Mouse (Mus musculus): Measurements from ENCODE around the gene Cldn11. TPM values are rescaled to one million over a fixed set of nuclear protein-coding genes. Genes with fewer than 3 reads are reported as not detected.
"Not testable (repeated sequence)": the region's sequence is repeated elsewhere in the genome, so short reads cannot be mapped to it uniquely, and the experiment has no call there.

Gene Cldn11
- total and polyA plus RNA-seq, 2 experiments from 2014 or later = 45.6 to 47.2 TPM

DNA sequence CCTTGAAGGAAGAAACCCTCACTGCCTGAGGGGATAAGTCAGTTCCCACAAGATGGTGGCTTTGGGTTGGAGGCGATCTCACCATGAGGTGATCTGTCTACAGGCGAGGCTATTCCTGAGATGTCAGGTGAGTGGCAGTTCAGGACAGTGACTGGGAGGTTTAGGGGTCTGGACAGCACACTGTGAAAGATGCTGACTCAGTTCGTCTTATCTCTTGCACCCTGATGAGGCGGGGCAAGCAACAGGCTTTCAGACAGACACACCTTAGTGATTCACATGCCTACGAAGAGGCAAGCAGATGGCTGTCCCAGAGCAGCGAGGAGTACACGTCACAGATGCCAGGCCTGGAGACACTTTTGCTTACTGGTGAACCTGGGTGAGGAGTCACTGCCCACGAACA, 15.5 kb upstream of the Cldn11 start:
- H3K9ac ChIP-seq (replicated peaks; ENCODE audit: low read length, poor library complexity, severe bottlenecking) = no peak overlapping the region
- H3K4me3 ChIP-seq (ENCODE audit: low read depth, low read length) = no peak overlapping the region
- no peak overlapping the region for H3K27ac ChIP-seq (ENCODE audit: low read depth, low read length)
- TF ChIP-seq CTCF (IDR thresholded peaks at IDR 0.05) = no peak
- 87% methylated on average over 8 of the region's 8 CpGs for WGBS
- H3K36me3 ChIP-seq (ENCODE audit: insufficient read depth, low read length) = no peaks in the 10 kb centered on the region
- no peak for ATAC-seq (ENCODE audit: low FRiP score)
- no peak for DNase-seq (ENCODE audit: low spot score)
- no peak overlapping the region for H3K4me2 ChIP-seq (ENCODE audit: low read depth, low read length, poor library complexity, severe bottlenecking)
- H3K27me3 ChIP-seq (ENCODE audit: insufficient read depth, low read length) = no peaks in the 10 kb centered on the region
- no peaks in the 10 kb centered on the region for H3K4me1 ChIP-seq (ENCODE audit: insufficient read depth, low read length)
- no peaks in the 10 kb centered on the region for H3K9me3 ChIP-seq (ENCODE audit: low read length)

DNA sequence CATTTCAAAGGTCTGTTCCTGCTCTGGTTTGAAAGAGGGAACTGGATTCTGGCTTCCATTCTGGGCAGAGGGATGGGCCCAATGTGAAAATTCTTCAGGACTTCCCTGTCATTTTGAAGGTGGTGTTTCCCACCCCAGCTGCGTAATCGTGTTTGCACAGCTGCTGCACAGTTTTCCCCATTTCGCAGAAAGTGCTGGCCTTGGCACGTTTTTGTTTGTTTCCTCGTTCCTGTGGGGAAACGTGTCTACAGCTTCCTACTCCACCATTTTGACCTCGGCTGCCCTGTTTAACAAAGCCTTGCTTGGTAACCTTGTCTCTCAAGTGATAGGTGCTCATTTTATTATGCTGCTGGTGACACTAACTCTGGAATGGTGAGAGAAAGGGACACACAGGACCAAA, 15.0 kb upstream of the Cldn11 start:
- Histone ChIP-seq H3K27me3 (ENCODE audit: insufficient read depth, low read length) (no peaks in the 10 kb centered on the region), H3K4me3 (ENCODE audit: low read depth, low read length) (no peak overlapping the region), H3K9ac (replicated peaks; ENCODE audit: low read length, poor library complexity, severe bottlenecking) (no peak overlapping the region), H3K4me1 (ENCODE audit: insufficient read depth, low read length) (no peaks in the 10 kb centered on the region), H3K4me2 (ENCODE audit: low read depth, low read length, poor library complexity, severe bottlenecking) (no peak overlapping the region), H3K9me3 (ENCODE audit: low read length) (no peaks in the 10 kb centered on the region), H3K27ac (ENCODE audit: low read depth, low read length) (no peak overlapping the region), H3K36me3 (ENCODE audit: insufficient read depth, low read length) (no peaks in the 10 kb centered on the region)
- WGBS = 82% methylated on average over 7 of the region's 7 CpGs
- DNase-seq (ENCODE audit: low spot score) = no peak
- ATAC-seq (ENCODE audit: low FRiP score) = no peak
- TF ChIP-seq CTCF (IDR thresholded peaks at IDR 0.05) = no peak

DNA sequence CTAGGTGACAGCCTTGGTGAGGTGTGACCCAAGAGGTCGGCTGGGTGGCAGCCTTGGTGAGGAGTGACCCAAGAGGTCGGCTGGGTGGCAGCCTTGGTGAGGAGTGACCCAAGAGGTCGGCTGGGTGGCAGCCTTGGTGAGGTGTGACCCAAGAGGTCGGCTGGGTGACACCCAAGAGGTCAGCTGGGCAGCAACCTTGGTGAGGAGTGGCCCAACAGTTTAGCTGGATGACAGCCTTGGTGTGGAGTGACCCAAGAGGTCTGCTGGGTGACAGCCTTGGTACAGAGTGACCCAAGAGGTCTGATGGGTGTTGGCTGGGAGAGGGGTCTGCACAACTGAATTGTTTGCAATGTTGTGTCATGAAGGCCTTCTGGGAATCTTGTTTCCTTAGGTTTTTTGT, 13.1 kb upstream of the Cldn11 start:
- H3K9me3 ChIP-seq (ENCODE audit: low read length); H3K4me2 ChIP-seq (ENCODE audit: low read depth, low read length, poor library complexity, severe bottlenecking); ATAC-seq (ENCODE audit: low FRiP score); H3K4me1 ChIP-seq (ENCODE audit: insufficient read depth, low read length); H3K4me3 ChIP-seq (ENCODE audit: low read depth, low read length); H3K9ac ChIP-seq (replicated peaks; ENCODE audit: low read length, poor library complexity, severe bottlenecking); H3K27me3 ChIP-seq (ENCODE audit: insufficient read depth, low read length); H3K27ac ChIP-seq (ENCODE audit: low read depth, low read length); H3K36me3 ChIP-seq (ENCODE audit: insufficient read depth, low read length); DNase-seq (ENCODE audit: low spot score): not testable (repeated sequence)
- 83% methylated on average over 4 of the region's 4 CpGs for WGBS

DNA sequence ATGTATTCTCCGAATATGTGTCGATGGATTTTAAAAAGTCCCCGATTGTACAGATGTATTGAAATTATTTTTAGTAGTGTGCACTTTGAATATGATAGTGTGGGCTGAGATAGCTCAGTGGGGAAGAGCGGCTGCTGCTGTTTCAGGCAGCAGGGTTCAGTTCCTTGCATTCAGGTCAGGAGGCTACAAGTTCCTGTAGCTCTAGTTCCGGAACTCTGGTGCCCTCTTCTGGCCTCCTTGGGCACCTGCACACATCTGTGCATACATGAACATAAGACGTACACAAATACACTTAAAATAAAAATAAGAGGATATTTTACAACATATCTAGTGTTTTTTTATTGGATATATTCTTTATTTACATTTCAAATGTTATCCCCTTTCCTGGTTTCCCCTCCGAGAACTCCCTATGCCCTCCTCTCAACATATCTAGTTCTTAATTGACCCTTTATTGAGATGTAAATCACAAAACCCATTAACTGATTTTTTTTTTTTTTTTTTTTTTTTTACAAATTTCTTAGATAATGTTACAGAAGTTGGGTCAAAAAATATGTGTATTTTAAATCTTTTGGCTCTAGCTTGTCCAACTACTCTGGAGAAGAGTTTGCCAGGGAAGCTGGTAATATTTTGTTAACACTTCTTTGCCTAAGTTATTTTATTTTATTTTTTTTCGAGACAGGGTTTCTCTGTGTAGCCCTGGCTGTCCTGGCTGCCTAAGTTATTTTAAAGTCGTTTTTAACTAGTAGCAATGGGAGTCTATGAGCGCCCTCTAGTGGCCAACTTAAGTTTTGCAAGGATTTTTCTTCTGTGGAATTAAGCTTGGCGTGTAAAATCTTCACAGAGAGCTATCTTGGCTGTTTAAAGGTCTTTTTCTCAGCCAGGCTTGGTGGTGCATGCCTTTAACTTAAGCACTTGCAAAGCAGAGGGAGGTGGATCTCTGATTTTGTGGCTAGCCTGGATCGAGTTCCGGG, 11.0 kb upstream of the Cldn11 start:
- no peaks in the 10 kb centered on the region for H3K36me3 ChIP-seq (ENCODE audit: insufficient read depth, low read length)
- 56% methylated on average over 13 of the region's 13 CpGs for WGBS
- H3K27ac ChIP-seq (ENCODE audit: low read depth, low read length) = no peak overlapping the region
- peak; percentile 90 for TF ChIP-seq CTCF (IDR thresholded peaks at IDR 0.05)
- DNase-seq (ENCODE audit: low spot score) = peak; percentile 88
- no peaks in the 10 kb centered on the region for H3K9me3 ChIP-seq (ENCODE audit: low read length)
- ATAC-seq (ENCODE audit: low FRiP score) = no peak; the same call in 1 of the 2 replicates
- H3K4me3 ChIP-seq (ENCODE audit: low read depth, low read length) = no peak overlapping the region
- H3K4me1 ChIP-seq (ENCODE audit: insufficient read depth, low read length) = no peaks in the 10 kb centered on the region
- H3K4me2 ChIP-seq (ENCODE audit: low read depth, low read length, poor library complexity, severe bottlenecking) = no peak overlapping the region
- H3K27me3 ChIP-seq (ENCODE audit: insufficient read depth, low read length) = no peaks in the 10 kb centered on the region
- H3K9ac ChIP-seq (replicated peaks; ENCODE audit: low read length, poor library complexity, severe bottlenecking) = no peak overlapping the region

DNA sequence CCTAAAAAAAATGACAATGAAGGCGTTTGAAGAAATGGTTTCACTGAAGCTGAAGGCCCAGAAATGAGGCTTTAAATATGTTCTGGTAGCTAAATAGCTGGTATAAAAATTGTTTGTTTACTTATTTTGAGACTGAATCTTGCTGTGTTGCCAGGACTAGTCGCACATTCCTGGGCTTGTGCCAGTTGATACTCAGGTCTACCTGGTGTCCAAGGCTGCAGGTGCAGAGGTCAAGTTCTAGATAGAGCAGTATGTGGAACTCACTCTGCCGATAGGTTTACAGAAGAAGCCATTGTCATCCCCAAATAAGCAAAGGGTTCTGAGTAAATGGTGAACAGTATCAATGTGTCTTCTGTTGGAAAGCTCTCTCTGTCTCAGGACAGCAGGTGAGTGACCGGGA, 8.1 kb upstream of the Cldn11 start:
- ATAC-seq (ENCODE audit: low FRiP score) (no peak), DNase-seq (ENCODE audit: low spot score) (no peak)
- WGBS = 89% methylated on average over 4 of the region's 4 CpGs
- Histone ChIP-seq H3K4me3 (ENCODE audit: low read depth, low read length) (no peak overlapping the region), H3K27ac (ENCODE audit: low read depth, low read length) (no peak overlapping the region), H3K4me1 (ENCODE audit: insufficient read depth, low read length) (no peaks in the 10 kb centered on the region), H3K27me3 (ENCODE audit: insufficient read depth, low read length) (no peaks in the 10 kb centered on the region), H3K9me3 (ENCODE audit: low read length) (no peaks in the 10 kb centered on the region), H3K36me3 (ENCODE audit: insufficient read depth, low read length) (no peaks in the 10 kb centered on the region), H3K9ac (replicated peaks; ENCODE audit: low read length, poor library complexity, severe bottlenecking) (no peak overlapping the region), H3K4me2 (ENCODE audit: low read depth, low read length, poor library complexity, severe bottlenecking) (no peak overlapping the region)
- TF ChIP-seq CTCF (IDR thresholded peaks at IDR 0.05) = no peak

DNA sequence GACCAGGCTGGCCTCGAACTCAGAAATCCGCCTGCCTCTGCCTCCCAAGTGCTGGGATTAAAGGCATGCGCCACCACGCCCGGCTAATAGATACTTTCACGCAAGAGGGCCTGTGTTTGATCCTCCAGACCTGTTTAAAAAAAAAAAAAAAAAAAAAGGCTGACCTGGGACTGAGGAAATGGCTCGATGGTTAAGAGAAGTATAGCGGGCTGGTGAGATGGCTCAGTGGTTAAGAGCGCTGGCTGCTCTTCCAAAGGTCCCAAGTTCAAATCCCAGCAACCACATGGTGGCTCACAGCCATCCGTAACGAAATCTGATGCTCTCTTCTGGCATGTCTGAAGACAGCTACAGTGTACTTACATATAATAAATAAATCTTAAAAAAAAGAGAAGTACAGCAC, 4.5 kb upstream of the Cldn11 start:
- not testable (repeated sequence) for H3K27me3 ChIP-seq (ENCODE audit: insufficient read depth, low read length); H3K4me1 ChIP-seq (ENCODE audit: insufficient read depth, low read length); H3K27ac ChIP-seq (ENCODE audit: low read depth, low read length); H3K4me3 ChIP-seq (ENCODE audit: low read depth, low read length); H3K36me3 ChIP-seq (ENCODE audit: insufficient read depth, low read length); DNase-seq (ENCODE audit: low spot score); H3K9me3 ChIP-seq (ENCODE audit: low read length); H3K9ac ChIP-seq (replicated peaks; ENCODE audit: low read length, poor library complexity, severe bottlenecking); ATAC-seq (ENCODE audit: low FRiP score); H3K4me2 ChIP-seq (ENCODE audit: low read depth, low read length, poor library complexity, severe bottlenecking)
- 86% methylated on average over 11 of the region's 11 CpGs for WGBS

Measured in midbrain, postnatal 0 days (tissue).